In genomic region chr4:48470977-48471376, GRCm38 (mm10) we compare ENCODE assay signal across 11 mouse cellular contexts. TPM values are rescaled to one million over a fixed set of nuclear protein-coding genes. Genes with fewer than 3 reads are reported as not detected.
DNase-seq lines count a peak whose midpoint lies in the region; ATAC-seq lines count a peak whose summit lies in the region.
"Had no signal": no experiment of that assay in that cellular context is flagged by ENCODE, and none has a peak within 500 bp of the region (broad histone marks: within the 10 kb centered on the region; RNA-seq: fewer than 3 reads in every experiment).

No protein-coding gene starts in this region.

- peaks cover 14% of the 10 kb centered on the region for H3K4me1 ChIP-seq in kidney, embryonic 15.5 days
- H3K4me1 ChIP-seq in embryonic facial prominence, embryonic 14.5 days (ENCODE audit: control insufficient read depth, insufficient read depth, low read length) = peaks cover 14% of the 10 kb centered on the region
- H3K4me1 ChIP-seq in intestine, embryonic 14.5 days (replicated peaks; ENCODE audit: control insufficient read depth, insufficient read depth, low read length) = peaks cover 15% of the 10 kb centered on the region
- peaks cover 21% of the 10 kb centered on the region for H3K4me1 ChIP-seq in midbrain, embryonic 15.5 days

- peak overlapping the region; percentile 59 for H3K4me2 ChIP-seq in kidney, embryonic 15.5 days
- peak overlapping the region; percentile 74 for H3K4me2 ChIP-seq in embryonic facial prominence, embryonic 14.5 days (ENCODE audit: low read depth, low read length)
- peak overlapping the region; percentile 57 for H3K4me2 ChIP-seq in intestine, embryonic 14.5 days (ENCODE audit: low read length)
- peak overlapping the region; percentile 89 for H3K4me2 ChIP-seq in midbrain, embryonic 15.5 days

- peaks cover 23% of the 10 kb centered on the region for H3K36me3 ChIP-seq in kidney, embryonic 15.5 days
- H3K36me3 ChIP-seq in embryonic facial prominence, embryonic 14.5 days (ENCODE audit: control insufficient read depth, insufficient read depth, low read length) = peaks cover 23% of the 10 kb centered on the region
- H3K36me3 ChIP-seq in intestine, embryonic 14.5 days (ENCODE audit: control insufficient read depth, insufficient read depth, low read length) = peaks cover 36% of the 10 kb centered on the region
- peaks cover 8% of the 10 kb centered on the region; the same call in 1 of the 2 replicates for H3K36me3 ChIP-seq in midbrain, embryonic 15.5 days (replicated peaks)

- H3K9me3 ChIP-seq in kidney, embryonic 15.5 days (replicated peaks) = no peaks in the 10 kb centered on the region
- H3K9me3 ChIP-seq in embryonic facial prominence, embryonic 14.5 days (ENCODE audit: control insufficient read depth, low read length) = no peaks in the 10 kb centered on the region
- H3K9me3 ChIP-seq in intestine, embryonic 14.5 days (ENCODE audit: control insufficient read depth, low read length) = no peaks in the 10 kb centered on the region
- H3K9me3 ChIP-seq in midbrain, embryonic 15.5 days = no peaks in the 10 kb centered on the region

- no peak for ATAC-seq in kidney, embryonic 15.5 days (replicated peaks; ENCODE audit: low FRiP score)
- no peak for ATAC-seq in embryonic facial prominence, embryonic 14.5 days (ENCODE audit: low read depth)
- ATAC-seq in intestine, embryonic 14.5 days (replicated peaks; ENCODE audit: low FRiP score, low TSS enrichment, low read depth) = no peak
- no peak for ATAC-seq in midbrain, embryonic 15.5 days (replicated peaks)
- ATAC-seq in megakaryocyte progenitor cell, adult 5-6 weeks (replicated peaks; ENCODE audit: poor library complexity) = no peak
- ATAC-seq: Patski had no signal

- no peak overlapping the region for H3K9ac ChIP-seq in kidney, embryonic 15.5 days
- no peak overlapping the region for H3K9ac ChIP-seq in embryonic facial prominence, embryonic 14.5 days (ENCODE audit: low read depth, low read length)
- no peak overlapping the region for H3K9ac ChIP-seq in intestine, embryonic 14.5 days (ENCODE audit: low read length)
- no peak overlapping the region for H3K9ac ChIP-seq in midbrain, embryonic 15.5 days

- H3K27me3 ChIP-seq in kidney, embryonic 15.5 days = no peaks in the 10 kb centered on the region
- no peaks in the 10 kb centered on the region for H3K27me3 ChIP-seq in embryonic facial prominence, embryonic 14.5 days (replicated peaks; ENCODE audit: control insufficient read depth, insufficient read depth, low read length)
- no peaks in the 10 kb centered on the region for H3K27me3 ChIP-seq in intestine, embryonic 14.5 days (replicated peaks; ENCODE audit: control insufficient read depth, insufficient read depth, low read length)
- no peaks in the 10 kb centered on the region for H3K27me3 ChIP-seq in midbrain, embryonic 15.5 days (replicated peaks)
- H3K27me3 ChIP-seq: Patski had no signal

- H3K4me3 ChIP-seq in kidney, embryonic 15.5 days (replicated peaks) = peak overlapping the region; percentile 95; the same call in 1 of the 2 replicates
- 0 out of 2 replicates have a peak overlapping the region, but pooled peaks have one; percentile 98 for H3K4me3 ChIP-seq in embryonic facial prominence, embryonic 14.5 days (ENCODE audit: low read depth, low read length)
- no peak overlapping the region for H3K4me3 ChIP-seq in intestine, embryonic 14.5 days (ENCODE audit: low read depth, low read length)
- H3K4me3 ChIP-seq in midbrain, embryonic 15.5 days = no peak overlapping the region

- WGBS in kidney, embryonic 15.5 days = 63% methylated on average over 1 of the region's 1 CpGs
- 38% methylated on average over 1 of the region's 1 CpGs for WGBS in embryonic facial prominence, embryonic 14.5 days
- WGBS in intestine, embryonic 14.5 days = 73% methylated on average over 1 of the region's 1 CpGs
- WGBS in midbrain, embryonic 15.5 days = 61% methylated on average over 1 of the region's 1 CpGs

- DNase-seq in kidney, postnatal 10 days = no peak
- DNase-seq in embryonic facial prominence, embryonic 14.5 days (ENCODE audit: low spot score) = no peak
- no peak for DNase-seq in intestine, embryonic 14.5 days (ENCODE audit: low spot score)
- DNase-seq in left cerebral cortex, adult 8-10 months (ENCODE audit: low spot score in 2 of 2) = no peak
- DNase-seq in urinary bladder, postnatal 4 days (ENCODE audit: low spot score in 2 of 2) = no peak
- DNase-seq: kidney, adult 8-10 months; lung, adult 2 months had no signal

- H3K27ac ChIP-seq in kidney, embryonic 15.5 days = no peak overlapping the region
- H3K27ac ChIP-seq in embryonic facial prominence, embryonic 14.5 days (replicated peaks; ENCODE audit: low read depth, low read length) = no peak overlapping the region
- H3K27ac ChIP-seq in intestine, embryonic 14.5 days (ENCODE audit: low read depth) = no peak overlapping the region
- no peak overlapping the region for H3K27ac ChIP-seq in midbrain, embryonic 15.5 days

RNA-seq across cellular contexts. Expression of gene Tex10, which starts 2.3 kb away (rescaled TPM):
- polyA plus RNA-seq in kidney, embryonic 15.5 days (2015; fragmentation: Nextera tagmentation; extraction: Ambion mirVana) = 56.9 and 57.1 TPM in 2 replicates
- 54.0 and 62.9 TPM in 2 replicates for polyA plus RNA-seq in embryonic facial prominence, embryonic 14.5 days (2014; fragmentation: Nextera tagmentation; extraction: Ambion mirVana)
- polyA plus RNA-seq in intestine, embryonic 14.5 days (2014; fragmentation: Nextera tagmentation; extraction: Ambion mirVana) = 70.4 and 79.0 TPM in 2 replicates
- 36.5 and 38.1 TPM in 2 replicates for polyA plus RNA-seq in midbrain, embryonic 15.5 days (2015; fragmentation: Nextera tagmentation; extraction: Ambion mirVana)
- 63.1 and 80.1 TPM in 2 replicates for total RNA-seq in megakaryocyte progenitor cell, adult 5-6 weeks (2015)
- 41.7 and 58.1 TPM in 2 replicates for total RNA-seq in megakaryocyte progenitor cell, adult 5-6 weeks (2017)
- total RNA-seq in left cerebral cortex, adult 8-10 months (2022) = 10 to 100 TPM; 23.1 to 24.0 (median 23.6) TPM

Comparison
In these comparisons a context has a peak if more than half of its experiments do, and no peak if none do; other contexts are left out.
1. H3K4me3 ChIP-seq: peak in kidney, embryonic 15.5 days (single experiment) and embryonic facial prominence, embryonic 14.5 days (single experiment); none in intestine, embryonic 14.5 days (single experiment) and midbrain, embryonic 15.5 days (single experiment).
2. Peak in every context shown above with its lines, with median percentiles within 50 percentile points of each other: H3K4me2 ChIP-seq.